Mouse (Mus musculus) E14TG2a.4 (cell line): ENCODE results near the gene Acp1.

Experiments
- CTCF ChIP-seq: conservative IDR thresholded peaks from 2 replicates; pipeline ENCODE4 v1.5.1; 2014; ENCODE audit warnings: low read length
- NANOG ChIP-seq: IDR thresholded peaks from 2 replicates; pipeline ENCODE4 v1.6.1; 2014; ENCODE audit warnings: borderline replicate concordance, low read length, mixed read lengths
- POU5F1 ChIP-seq: IDR thresholded peaks from 2 replicates; pipeline ENCODE4 v1.6.1; 2014; ENCODE audit warnings: low read length, borderline replicate concordance

DNA sequence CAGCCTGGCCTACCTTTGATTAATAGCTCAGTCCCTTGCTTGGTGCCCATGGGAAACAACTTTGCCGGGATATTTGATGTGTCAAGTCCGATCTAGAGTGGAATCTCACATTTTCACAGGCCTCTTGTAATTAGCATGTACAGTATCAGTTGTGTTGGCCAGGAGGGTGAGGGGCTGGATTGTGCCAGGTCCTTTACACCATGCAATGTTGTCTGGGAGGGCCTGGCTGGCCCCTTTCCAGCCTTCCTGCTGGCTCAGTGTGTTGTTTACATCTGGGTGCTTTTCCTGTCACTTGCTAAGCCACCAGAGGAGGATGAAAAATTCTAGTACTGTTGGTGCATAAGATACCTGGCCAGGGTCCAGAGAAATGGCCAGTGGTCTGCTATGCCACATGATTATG lies 47.0 kb downstream of the Acp1 start:
- TF ChIP-seq CTCF (no peak), NANOG (no peak), POU5F1 (no peak)
